Mouse (Mus musculus) liver, postnatal 0 days (tissue): ENCODE results near the gene B4galt4. TPM values are rescaled to one million over a fixed set of nuclear protein-coding genes. Genes with fewer than 3 reads are reported as not detected.
"Not testable (repeated sequence)": the region's sequence is repeated elsewhere in the genome, so short reads cannot be mapped to it uniquely, and the experiment has no call there.

Source experiments
- ATAC-seq: fragments of 200-750 bp; cut with Nextera tagmentation; 2 replicates; pipeline ENCODE4 v1.8.0; 2017; ENCODE audit warnings: mild to moderate bottlenecking, moderate library complexity
- DNase-seq: peaks from one replicate; pipeline ENCODE4 v3.0.0-alpha.2; 2016
- H3K27ac ChIP-seq: fragments of 300-500 bp; sonication (generic); 2 replicates; pipeline ENCODE4 v1.5.1; 2014; ENCODE audit warnings: antibody characterized with exemption, moderate library complexity, mild to moderate bottlenecking, low read depth
- H3K27me3 ChIP-seq: fragments of 300-500 bp; sonication (generic); 2 replicates; pipeline ENCODE4 v1.6.1; 2014; ENCODE audit warnings: low read length, control low read depth, mixed read lengths; ENCODE audit not compliant: insufficient read depth
- H3K36me3 ChIP-seq: fragments of 300-500 bp; sonication (generic); replicated peaks from 2 replicates; pipeline ENCODE4 v1.6.1; 2014; ENCODE audit warnings: mild to moderate bottlenecking, control low read depth, low read length, moderate library complexity, mixed read lengths; ENCODE audit not compliant: insufficient read depth
- H3K4me1 ChIP-seq: fragments of 300-500 bp; sonication (generic); 2 replicates; pipeline ENCODE4 v1.6.1; 2014; ENCODE audit warnings: antibody characterized with exemption, mild to moderate bottlenecking, control low read depth; ENCODE audit not compliant: insufficient read depth
- H3K4me2 ChIP-seq: fragments of 300-500 bp; sonication (generic); 2 replicates; pipeline ENCODE4 v1.6.1; 2014; ENCODE audit warnings: low read depth, mild to moderate bottlenecking, low read length, moderate library complexity, mixed read lengths
- H3K4me3 ChIP-seq: fragments of 300-500 bp; sonication (generic); 2 replicates; pipeline ENCODE4 v1.5.1; 2014; ENCODE audit warnings: low read depth, low read length
- H3K9ac ChIP-seq: fragments of 300-500 bp; sonication (generic); replicated peaks from 2 replicates; pipeline ENCODE4 v1.6.1; 2014; ENCODE audit warnings: mild to moderate bottlenecking, moderate library complexity
- H3K9me3 ChIP-seq: fragments of 300-500 bp; sonication (generic); 2 replicates; pipeline ENCODE4 v1.6.1; 2016; ENCODE audit warnings: mild to moderate bottlenecking, control low read depth, low read length, mixed read lengths
- CTCF ChIP-seq: sonication (generic); IDR thresholded peaks from 2 replicates; pipeline ENCODE4 v1.5.1; 2016; ENCODE audit warnings: antibody characterized with exemption, low read depth
- EP300 ChIP-seq: IDR thresholded peaks from 2 replicates; pipeline ENCODE4 v1.6.1; 2016; ENCODE audit warnings: antibody characterized with exemption, low read depth, mild to moderate bottlenecking
- WGBS: fragments of 180-500 bp; shearing (Covaris S2); extraction: QIAGEN DNeasy Blood & Tissue Kit; methylation state at CpG from one replicate; pipeline ENCODE4 v1.1.7; 2014; ENCODE audit not compliant: insufficient replicate concordance; 5-methylcytosine and 5-hydroxymethylcytosine counted together
- polyA plus RNA-seq: library from polyadenylated mRNA; unstranded; fragments of >200 nt; fragmentation: Nextera tagmentation; extraction: Ambion mirVana; gene quantifications from 2 replicates; pipeline ENCODE4 v1.2.1, GENCODE M21; 2015

B4galt4 gene
- polyA plus RNA-seq, 1 experiment from 2014 or later = 3.0 TPM

GRCm38 (mm10) chr16:38785301-38785700 is 43.2 kb downstream of the B4galt4 start:
- H3K36me3 ChIP-seq = no peaks in the 10 kb centered on the region
- WGBS = 71% methylated on average over 7 of the region's 7 CpGs
- H3K9ac ChIP-seq = no peak overlapping the region
- TF ChIP-seq CTCF = no peak
- TF ChIP-seq EP300 = no peak
- no peak overlapping the region for H3K4me2 ChIP-seq
- H3K27ac ChIP-seq = no peak overlapping the region
- 0 out of 2 replicates have a peak, but pooled peaks cover 3% of the 10 kb centered on the region for H3K27me3 ChIP-seq
- DNase-seq (no peak), ATAC-seq (no peak)
- H3K4me3 ChIP-seq = no peak overlapping the region
- H3K9me3 ChIP-seq = no peaks in the 10 kb centered on the region
- H3K4me1 ChIP-seq = no peaks in the 10 kb centered on the region

- H3K36me3 ChIP-seq = no peaks in the 10 kb centered on the region
- DNase-seq = no peak
- H3K27ac ChIP-seq = no peak overlapping the region
- H3K4me2 ChIP-seq = no peak overlapping the region
- no peak overlapping the region for H3K9ac ChIP-seq
- no peaks in the 10 kb centered on the region for H3K4me1 ChIP-seq
- H3K27me3 ChIP-seq = 0 out of 2 replicates have a peak, but pooled peaks cover 3% of the 10 kb centered on the region
- no peak for ATAC-seq
- no peak overlapping the region for H3K4me3 ChIP-seq
- TF ChIP-seq CTCF (no peak), EP300 (no peak)
- no peaks in the 10 kb centered on the region for H3K9me3 ChIP-seq
- WGBS = 59% methylated on average over 2 of the region's 2 CpGs
These were observed 47.0 kb downstream of the B4galt4 start for GRCm38 (mm10) chr16:38789016-38789415.

GRCm38 (mm10) chr16:38789966-38790365 is 47.9 kb downstream of the B4galt4 start:
- ATAC-seq = no peak
- 82% methylated on average over 3 of the region's 3 CpGs for WGBS
- H3K4me2 ChIP-seq = no peak overlapping the region
- no peak overlapping the region for H3K9ac ChIP-seq
- no peak for DNase-seq
- TF ChIP-seq CTCF (no peak), EP300 (no peak)
- no peak overlapping the region for H3K27ac ChIP-seq
- no peaks in the 10 kb centered on the region for H3K27me3 ChIP-seq
- H3K4me3 ChIP-seq = no peak overlapping the region
- no peaks in the 10 kb centered on the region for H3K36me3 ChIP-seq
- H3K4me1 ChIP-seq = no peaks in the 10 kb centered on the region
- H3K9me3 ChIP-seq = no peaks in the 10 kb centered on the region

- no peak overlapping the region for H3K4me3 ChIP-seq
- H3K4me1 ChIP-seq = no peaks in the 10 kb centered on the region
- DNase-seq = no peak
- H3K4me2 ChIP-seq = no peak overlapping the region
- no peak for ATAC-seq
- no peaks in the 10 kb centered on the region for H3K36me3 ChIP-seq
- no peak overlapping the region for H3K27ac ChIP-seq
- H3K9me3 ChIP-seq = no peaks in the 10 kb centered on the region
- no peaks in the 10 kb centered on the region for H3K27me3 ChIP-seq
- H3K9ac ChIP-seq = no peak overlapping the region
- WGBS = 60% methylated on average over 6 of the region's 6 CpGs
- no peak for TF ChIP-seq EP300
- TF ChIP-seq CTCF = no peak
These were observed 51.1 kb downstream of the B4galt4 start for GRCm38 (mm10) chr16:38793120-38793519.

GRCm38 (mm10) chr16:38798957-38799450 is 56.9 kb downstream of the B4galt4 start:
- Histone ChIP-seq H3K9ac (no peak overlapping the region), H3K27me3 (no peaks in the 10 kb centered on the region), H3K4me3 (no peak overlapping the region), H3K4me2 (no peak overlapping the region), H3K9me3 (no peaks in the 10 kb centered on the region), H3K4me1 (no peaks in the 10 kb centered on the region), H3K27ac (no peak overlapping the region), H3K36me3 (no peaks in the 10 kb centered on the region)
- 53% methylated on average over 3 of the region's 3 CpGs for WGBS
- ATAC-seq = no peak
- DNase-seq = no peak
- no peak for TF ChIP-seq EP300
- no peak for TF ChIP-seq CTCF

- ATAC-seq = no peak
- Histone ChIP-seq H3K27ac (no peak within 1 kb of the TSS), H3K4me2 (no peak within 1 kb of the TSS), H3K36me3 (no peaks in the 10 kb centered on the region), H3K4me1 (no peaks in the 10 kb centered on the region), H3K9me3 (no peaks in the 10 kb centered on the region), H3K9ac (no peak within 1 kb of the TSS), H3K4me3 (no peak within 1 kb of the TSS), H3K27me3 (no peaks in the 10 kb centered on the region)
- TF ChIP-seq CTCF (no peak), EP300 (no peak)
- WGBS = 29% methylated on average over 10 of the region's 10 CpGs
- no peak for DNase-seq
These were observed 58.0 kb downstream of the B4galt4 start, which contains the start of gene Upk1b for GRCm38 (mm10) chr16:38800091-38800490. Gene Upk1b (minus strand): TSS chr16:38800328.

- not testable (repeated sequence) for ATAC-seq, H3K4me1 ChIP-seq, H3K9ac ChIP-seq, H3K4me3 ChIP-seq, H3K36me3 ChIP-seq, H3K9me3 ChIP-seq, DNase-seq, H3K27ac ChIP-seq, H3K27me3 ChIP-seq, H3K4me2 ChIP-seq
- WGBS = 61% methylated on average over 5 of the region's 5 CpGs
These were observed 65.7 kb downstream of the B4galt4 start for GRCm38 (mm10) chr16:38807796-38808195.
